Mouse (Mus musculus) C2C12 (cell line): Measurements from ENCODE around the gene Hist1h2be. TPM values are rescaled to one million over a fixed set of nuclear protein-coding genes. Genes with fewer than 3 reads are reported as not detected.

ENCODE experiments used
- H3K27me3 ChIP-seq: one replicate; pipeline ENCODE4 v1.6.1; 2011; ENCODE audit not compliant: control insufficient read depth, insufficient read depth, insufficient read length
- H3K36me3 ChIP-seq: one replicate; pipeline ENCODE4 v1.6.1; 2011; ENCODE audit not compliant: control insufficient read depth, insufficient read depth
- H3K4me3 ChIP-seq: one replicate; pipeline ENCODE4 v1.5.1; 2011; ENCODE audit warnings: mild to moderate bottlenecking, control low read depth; ENCODE audit not compliant: poor library complexity, insufficient read depth, severe bottlenecking
- H3K79me2 ChIP-seq: one replicate; pipeline ENCODE4 v1.6.1; 2011; ENCODE audit not compliant: control insufficient read depth, insufficient read depth
- H3K79me3 ChIP-seq: one replicate; pipeline ENCODE4 v1.6.1; 2011; ENCODE audit warnings: low read depth, control low read depth
- H3ac ChIP-seq: one replicate; pipeline ENCODE3; 2011; ENCODE audit warnings: low read depth; ENCODE audit not compliant: control insufficient read depth, insufficient read length
- CEBPB ChIP-seq: IDR thresholded peaks from one replicate; pipeline ENCODE4 v1.6.1; 2011; ENCODE audit warnings: low read depth, mild to moderate bottlenecking, control low read depth, moderate library complexity
- CTCF ChIP-seq: IDR thresholded peaks from one replicate; pipeline ENCODE4 v1.5.1; 2011; ENCODE audit not compliant: control insufficient read depth, insufficient read depth, insufficient read length
- FOSL1 ChIP-seq: IDR thresholded peaks from one replicate; pipeline ENCODE4 v1.8.0; 2011; ENCODE audit warnings: mild to moderate bottlenecking, low read length; ENCODE audit not compliant: poor library complexity, insufficient read depth, severe bottlenecking
- MAX ChIP-seq: IDR thresholded peaks from one replicate; pipeline ENCODE4 v1.6.1; 2011; ENCODE audit warnings: mild to moderate bottlenecking, control low read depth
- MYOD1 ChIP-seq: IDR thresholded peaks from one replicate; pipeline ENCODE4 v1.6.1; 2011; ENCODE audit warnings: low read depth; ENCODE audit not compliant: control insufficient read depth, insufficient read length
- MYOG ChIP-seq: IDR thresholded peaks from one replicate; pipeline ENCODE4 v1.6.1; 2011; ENCODE audit not compliant: control insufficient read depth, insufficient read length; ENCODE audit errors: extremely low read depth
- USF1 ChIP-seq: IDR thresholded peaks from one replicate; pipeline ENCODE4 v1.6.1; 2011; ENCODE audit warnings: low read depth, mild to moderate bottlenecking, control low read depth, moderate library complexity
- polyA plus RNA-seq: library from polyadenylated mRNA; unstranded; fragments of >200 nt; fragmentation: generic; extraction: Trizol; gene quantifications from one replicate; pipeline ENCODE4 v1.2.1, GENCODE M21; 2012; ENCODE audit warnings: missing spikeins

Hist1h2be gene
- polyA plus RNA-seq, 1 experiment, result 0.98 TPM

- H3K27me3 ChIP-seq, result no peaks in the 10 kb centered on the region
Measured at GRCm38 (mm10) chr13:23609209-23609608, 11.7 kb downstream of the Hist1h2be start.

GRCm38 (mm10) chr13:23605052-23605451 lies 15.9 kb downstream of the Hist1h2be start:
- Histone ChIP-seq H3K4me3 (no peak overlapping the region), H3K79me3 (no peaks in the 10 kb centered on the region), H3K27me3 (no peaks in the 10 kb centered on the region), H3K36me3 (no peaks in the 10 kb centered on the region), H3ac (no peak overlapping the region), H3K79me2 (no peaks in the 10 kb centered on the region)
- TF ChIP-seq FOSL1 (no peak), MYOD1 (no peak), CTCF (no peak), MYOG (no peak), CEBPB (no peak), MAX (no peak), USF1 (no peak)

More at GRCm38 (mm10) chr13:23609209-23609608, 11.7 kb downstream of the Hist1h2be start:
- Histone ChIP-seq H3K79me2 (no peaks in the 10 kb centered on the region), H3K79me3 (no peaks in the 10 kb centered on the region), H3K36me3 (no peaks in the 10 kb centered on the region), H3ac (no peak overlapping the region), H3K4me3 (no peak overlapping the region)
- TF ChIP-seq FOSL1 (peak; percentile 31), CTCF (no peak)

- no peaks in the 10 kb centered on the region for H3K79me2 ChIP-seq
- TF ChIP-seq USF1 (no peak), FOSL1 (no peak), CEBPB (no peak), CTCF (no peak), MAX (no peak), MYOG (no peak), MYOD1 (no peak)
- no peak overlapping the region for H3K4me3 ChIP-seq
- no peaks in the 10 kb centered on the region for H3K79me3 ChIP-seq
- no peaks in the 10 kb centered on the region for H3K27me3 ChIP-seq
- no peak overlapping the region for H3ac ChIP-seq
- no peaks in the 10 kb centered on the region for H3K36me3 ChIP-seq
Measured at GRCm38 (mm10) chr13:23604452-23604851, 16.5 kb downstream of the Hist1h2be start.

- H3K79me2 ChIP-seq, result no peaks in the 10 kb centered on the region
- H3K36me3 ChIP-seq, result no peaks in the 10 kb centered on the region
- no peaks in the 10 kb centered on the region for H3K79me3 ChIP-seq
- no peak overlapping the region for H3K4me3 ChIP-seq
- H3ac ChIP-seq, result no peak overlapping the region
- H3K27me3 ChIP-seq, result no peaks in the 10 kb centered on the region
- no peak for TF ChIP-seq USF1
- TF ChIP-seq FOSL1, result no peak
- TF ChIP-seq CEBPB, result no peak
- TF ChIP-seq MYOD1, result no peak
- no peak for TF ChIP-seq MAX
- TF ChIP-seq MYOG, result no peak
- TF ChIP-seq CTCF, result no peak
Measured at GRCm38 (mm10) chr13:23603182-23603699, 17.7 kb downstream of the Hist1h2be start.

GRCm38 (mm10) chr13:23597957-23598356 lies 23.0 kb downstream of the Hist1h2be start:
- H3K36me3 ChIP-seq, result no peaks in the 10 kb centered on the region
- H3ac ChIP-seq, result no peak overlapping the region

GRCm38 (mm10) chr13:23595622-23596372 lies 25.1 kb downstream of the Hist1h2be start:
- H3K27me3 ChIP-seq, result no peaks in the 10 kb centered on the region
- H3K36me3 ChIP-seq, result no peaks in the 10 kb centered on the region
- no peak overlapping the region for H3K4me3 ChIP-seq
- H3K79me2 ChIP-seq, result no peaks in the 10 kb centered on the region
- H3K79me3 ChIP-seq, result no peaks in the 10 kb centered on the region
- H3ac ChIP-seq, result no peak overlapping the region
- TF ChIP-seq MYOG (no peak), CEBPB (no peak), MYOD1 (no peak), CTCF (no peak), USF1 (no peak), MAX (no peak), FOSL1 (no peak)

More at GRCm38 (mm10) chr13:23597957-23598356, 23.0 kb downstream of the Hist1h2be start:
- Histone ChIP-seq H3K79me2 (no peaks in the 10 kb centered on the region), H3K27me3 (no peaks in the 10 kb centered on the region), H3K4me3 (no peak overlapping the region), H3K79me3 (no peaks in the 10 kb centered on the region)
- TF ChIP-seq CTCF, result peak; percentile 17
- TF ChIP-seq MAX, result no peak
